Mouse (Mus musculus) MEL (cell line): ENCODE data around the gene Atad1. TPM values are rescaled to one million over a fixed set of nuclear protein-coding genes. Genes with fewer than 3 reads are reported as not detected.
"Not testable (repeated sequence)": the region's sequence is repeated elsewhere in the genome, so short reads cannot be mapped to it uniquely, and the experiment has no call there.

Experiments used
- DNase-seq: peaks from one replicate; pipeline ENCODE4 v3.0.0; 2011; ENCODE audit warnings: low read depth, low spot score
- H3K27ac ChIP-seq: 2 replicates; pipeline ENCODE4 v1.5.1; 2012; ENCODE audit warnings: low read depth, mild to moderate bottlenecking, control low read depth, low read length, moderate library complexity; ENCODE audit not compliant: control insufficient read depth
- H3K27me3 ChIP-seq, 2 experiments: fragments of 150-350 bp in 1 of 2; sonication (generic) in 1 of 2; 2 replicates each; pipeline ENCODE4 v1.6.1; 2012; ENCODE audit warnings: low read length in 2 of 2, mild to moderate bottlenecking in 2 of 2, improper control_type of control experiment in 1 of 2, moderate library complexity in 1 of 2; ENCODE audit not compliant: insufficient read depth in 2 of 2, control insufficient read depth in 1 of 2
- H3K36me3 ChIP-seq, 2 experiments: 2 replicates each; pipeline ENCODE4 v1.6.1; 2012 to 2014; ENCODE audit warnings: low read length in 2 of 2, improper control_type of control experiment in 1 of 2, inconsistent platforms in 1 of 2, mild to moderate bottlenecking in 1 of 2; ENCODE audit not compliant: insufficient read depth in 2 of 2, control insufficient read depth in 1 of 2
- H3K4me1 ChIP-seq, 2 experiments: fragments of 150-350 bp in 1 of 2; sonication (generic) in 1 of 2; 2 replicates each; pipeline ENCODE4 v1.6.1; 2012; ENCODE audit warnings: low read length in 2 of 2, improper control_type of control experiment in 1 of 2, mild to moderate bottlenecking in 1 of 2; ENCODE audit not compliant: insufficient read depth in 2 of 2, control insufficient read depth in 1 of 2
- H3K4me3 ChIP-seq, 2 experiments: fragments of 150-350 bp in 1 of 2; sonication (generic) in 1 of 2; 2 replicates each; pipeline ENCODE4 v1.5.1; 2012; ENCODE audit warnings: low read depth in 2 of 2, low read length in 2 of 2, mild to moderate bottlenecking in 2 of 2, moderate library complexity in 2 of 2, control low read depth in 1 of 2, improper control_type of control experiment in 1 of 2; ENCODE audit not compliant: control insufficient read depth in 1 of 2, insufficient read depth in 1 of 2
- H3K79me2 ChIP-seq: 2 replicates; pipeline ENCODE4 v1.6.1; 2012; ENCODE audit warnings: mild to moderate bottlenecking, low read length, moderate library complexity; ENCODE audit not compliant: control insufficient read depth, poor library complexity, insufficient read depth
- H3K9ac ChIP-seq: 2 replicates; pipeline ENCODE4 v1.6.1; 2012; ENCODE audit warnings: low read depth, mild to moderate bottlenecking, control low read depth, low read length, moderate library complexity; ENCODE audit not compliant: control insufficient read depth, poor library complexity, severe bottlenecking
- H3K9me3 ChIP-seq: fragments of 150-350 bp; sonication (generic); replicated peaks from 2 replicates; pipeline ENCODE4 v1.6.1; 2012; ENCODE audit warnings: mild to moderate bottlenecking, low read length, improper control_type of control experiment, moderate library complexity; ENCODE audit not compliant: insufficient read depth
- BHLHE40 ChIP-seq: IDR thresholded peaks from 2 replicates; pipeline ENCODE4 v1.6.1; 2012; ENCODE audit warnings: low read depth, mild to moderate bottlenecking, inconsistent platforms, low read length, improper control_type of control experiment, borderline replicate concordance
- CHD1 ChIP-seq: IDR thresholded peaks from 2 replicates; pipeline ENCODE4 v1.6.1; 2012; ENCODE audit warnings: low read depth, mild to moderate bottlenecking, inconsistent platforms, low read length, improper control_type of control experiment
- CHD2 ChIP-seq: IDR thresholded peaks from 2 replicates; pipeline ENCODE4 v1.6.1; 2011; ENCODE audit warnings: low read length, improper control_type of control experiment
- GABPA ChIP-seq: IDR thresholded peaks from 2 replicates; pipeline ENCODE4 v1.6.1; 2012; ENCODE audit warnings: low read depth, mild to moderate bottlenecking, inconsistent platforms, low read length, improper control_type of control experiment, moderate library complexity
- MEF2A ChIP-seq: IDR thresholded peaks from 2 replicates; pipeline ENCODE4 v1.6.1; 2014; ENCODE audit warnings: low read depth, mild to moderate bottlenecking, inconsistent platforms, low read length, improper control_type of control experiment; ENCODE audit not compliant: poor library complexity, insufficient replicate concordance, severe bottlenecking; ENCODE audit errors: extremely low read depth
- MXI1 ChIP-seq: IDR thresholded peaks from 2 replicates; pipeline ENCODE4 v1.6.1; 2011; ENCODE audit warnings: mild to moderate bottlenecking, low read depth, low read length, improper control_type of control experiment
- MYB ChIP-seq: IDR thresholded peaks from 2 replicates; pipeline ENCODE4 v1.6.1; 2011; ENCODE audit warnings: mild to moderate bottlenecking, low read depth, low read length, improper control_type of control experiment
- MYC ChIP-seq: IDR thresholded peaks from 2 replicates; pipeline ENCODE4 v1.6.1; 2011; ENCODE audit warnings: low read depth, mild to moderate bottlenecking, low read length, improper control_type of control experiment, moderate library complexity
- NELFE ChIP-seq: IDR thresholded peaks from 2 replicates; pipeline ENCODE4 v1.6.1; 2011; ENCODE audit warnings: low read depth, low read length, improper control_type of control experiment
- NRF1 ChIP-seq: IDR thresholded peaks from 2 replicates; pipeline ENCODE4 v1.6.1; 2014; ENCODE audit warnings: low read depth, mild to moderate bottlenecking, inconsistent platforms, low read length, improper control_type of control experiment, moderate library complexity; ENCODE audit not compliant: poor library complexity, insufficient read depth, severe bottlenecking
- POLR2A ChIP-seq, 2 experiments: IDR thresholded peaks; 2 replicates each; pipeline ENCODE4 v1.6.1; 2011 to 2012; ENCODE audit warnings: low read length in 2 of 2, mild to moderate bottlenecking in 2 of 2, control low read depth in 1 of 2, improper control_type of control experiment in 1 of 2, low read depth in 1 of 2, moderate library complexity in 1 of 2; ENCODE audit not compliant: control insufficient read depth in 1 of 2, insufficient read depth in 1 of 2, poor library complexity in 1 of 2
- POLR2AphosphoS5 ChIP-seq: IDR thresholded peaks from 2 replicates; pipeline ENCODE4 v1.6.1; 2012; ENCODE audit warnings: low read depth, borderline replicate concordance, mild to moderate bottlenecking, inconsistent platforms, low read length, moderate library complexity, mixed read lengths
- RAD21 ChIP-seq: IDR thresholded peaks from 2 replicates; pipeline ENCODE4 v1.6.1; 2011; ENCODE audit warnings: mild to moderate bottlenecking, low read depth, low read length, improper control_type of control experiment
- SIN3A ChIP-seq: IDR thresholded peaks from 2 replicates; pipeline ENCODE4 v1.6.1; 2012; ENCODE audit warnings: low read length, improper control_type of control experiment, inconsistent platforms
- SMC3 ChIP-seq: IDR thresholded peaks from 2 replicates; pipeline ENCODE4 v1.6.1; 2011; ENCODE audit warnings: low read depth, low read length, improper control_type of control experiment
- TBP ChIP-seq: IDR thresholded peaks from 2 replicates; pipeline ENCODE4 v1.8.0; 2011; ENCODE audit warnings: low read depth, low read length, improper control_type of control experiment
- USF1 ChIP-seq: IDR thresholded peaks from 2 replicates; pipeline ENCODE4 v1.6.1; 2014; ENCODE audit warnings: low read depth, mild to moderate bottlenecking, inconsistent platforms, low read length, improper control_type of control experiment, moderate library complexity
- ZKSCAN1 ChIP-seq: IDR thresholded peaks from 2 replicates; pipeline ENCODE4 v1.6.1; 2012; ENCODE audit warnings: low read depth, mild to moderate bottlenecking, inconsistent platforms, low read length, improper control_type of control experiment, moderate library complexity
- ZMIZ1 ChIP-seq: IDR thresholded peaks from 2 replicates; pipeline ENCODE4 v1.6.1; 2012; ENCODE audit warnings: low read depth, mild to moderate bottlenecking, inconsistent platforms, low read length, improper control_type of control experiment, moderate library complexity
- polyA plus RNA-seq, 2 experiments: library from polyadenylated mRNA; stranded (reverse) in 1 of 2; unstranded in 1 of 2; fragments of >175 nt in 1 of 2; fragments of >200 nt in 1 of 2; gene quantifications; 2 replicates each; pipeline versions ENCODE4 v1.2.1 to v1.2.4; 2012; ENCODE audit warnings: low replicate concordance in 2 of 2, low read depth in 1 of 2; ENCODE audit not compliant: insufficient read length in 2 of 2, insufficient read depth in 1 of 2, missing spikeins in 1 of 2
- total RNA-seq: library from RNA; depleted of rRNA; stranded (reverse); fragments of 300-350 nt; gene quantifications from 2 replicates; pipeline ENCODE4 v1.2.3, GENCODE M21; 2012

The Atad1 gene
- total and polyA plus RNA-seq, 3 experiments: 35.8 to 48.4 TPM; not detected in 1

- H3K4me3 ChIP-seq: no peak overlapping the region; a peak in 1 of 4 replicates
- H3K9ac ChIP-seq: no peak overlapping the region
- DNase-seq: no peak
- no peak for TF ChIP-seq TBP
- no peak for TF ChIP-seq NELFE
- no peak for TF ChIP-seq POLR2AphosphoS5
- no peaks in the 10 kb centered on the region for H3K27me3 ChIP-seq
- H3K9me3 ChIP-seq: no peaks in the 10 kb centered on the region
- H3K79me2 ChIP-seq: no peaks in the 10 kb centered on the region; the same call in 1 of the 2 replicates
- no peak overlapping the region for H3K27ac ChIP-seq
- H3K36me3 ChIP-seq: peaks cover 11 to 28% of the 10 kb centered on the region in 2 experiments
- H3K4me1 ChIP-seq: peaks cover 2 to 3% of the 10 kb centered on the region in 2 experiments; a peak in 1 of 4 replicates
Observed at GRCm38 (mm10) chr19:32680894-32681293, 58.7 kb downstream of the Atad1 start.

- no peak for TF ChIP-seq MYC
- no peak for TF ChIP-seq ZMIZ1
- TF ChIP-seq CHD1: no peak
- no peak for TF ChIP-seq ZKSCAN1
- TF ChIP-seq MYB: no peak
- no peak for TF ChIP-seq MXI1
- TF ChIP-seq GABPA: no peak
- TF ChIP-seq USF1: no peak
- TF ChIP-seq POLR2A (IDR thresholded peaks at IDR 0.05; ENCODE audit: control insufficient read depth in 1 of 2, insufficient read depth in 1 of 2, low read depth in 1 of 2, low read length in 2 of 2, poor library complexity in 1 of 2): no peak
- TF ChIP-seq CHD2: no peak
- no peak for TF ChIP-seq SIN3A
- TF ChIP-seq BHLHE40: no peak
- TF ChIP-seq NRF1: no peak
- no peak for TF ChIP-seq MEF2A
- TF ChIP-seq SMC3: no peak
- no peak for TF ChIP-seq RAD21
- H3K36me3 ChIP-seq: peaks cover 0 to 33% of the 10 kb centered on the region in 2 experiments; a peak in 2 of 4 replicates
Observed at GRCm38 (mm10) chr19:32675766-32676165, 63.8 kb downstream of the Atad1 start.

GRCm38 (mm10) chr19:32667830-32668229 lies 71.8 kb downstream of the Atad1 start:
- not testable (repeated sequence) for H3K9me3 ChIP-seq, H3K27ac ChIP-seq, H3K79me2 ChIP-seq, H3K36me3 ChIP-seq, H3K4me1 ChIP-seq, H3K4me3 ChIP-seq, DNase-seq, H3K27me3 ChIP-seq, H3K9ac ChIP-seq

More at GRCm38 (mm10) chr19:32675766-32676165, 63.8 kb downstream of the Atad1 start:
- DNase-seq: no peak
- Histone ChIP-seq H3K9me3 (no peaks in the 10 kb centered on the region), H3K79me2 (no peaks in the 10 kb centered on the region), H3K9ac (no peak overlapping the region), H3K27me3 (no peaks in the 10 kb centered on the region), H3K27ac (no peak overlapping the region), H3K4me3 (no peak overlapping the region), H3K4me1 (no peaks in the 10 kb centered on the region)
